ENCODE assay signal across 8 mouse cellular contexts in the genomic region with DNA sequence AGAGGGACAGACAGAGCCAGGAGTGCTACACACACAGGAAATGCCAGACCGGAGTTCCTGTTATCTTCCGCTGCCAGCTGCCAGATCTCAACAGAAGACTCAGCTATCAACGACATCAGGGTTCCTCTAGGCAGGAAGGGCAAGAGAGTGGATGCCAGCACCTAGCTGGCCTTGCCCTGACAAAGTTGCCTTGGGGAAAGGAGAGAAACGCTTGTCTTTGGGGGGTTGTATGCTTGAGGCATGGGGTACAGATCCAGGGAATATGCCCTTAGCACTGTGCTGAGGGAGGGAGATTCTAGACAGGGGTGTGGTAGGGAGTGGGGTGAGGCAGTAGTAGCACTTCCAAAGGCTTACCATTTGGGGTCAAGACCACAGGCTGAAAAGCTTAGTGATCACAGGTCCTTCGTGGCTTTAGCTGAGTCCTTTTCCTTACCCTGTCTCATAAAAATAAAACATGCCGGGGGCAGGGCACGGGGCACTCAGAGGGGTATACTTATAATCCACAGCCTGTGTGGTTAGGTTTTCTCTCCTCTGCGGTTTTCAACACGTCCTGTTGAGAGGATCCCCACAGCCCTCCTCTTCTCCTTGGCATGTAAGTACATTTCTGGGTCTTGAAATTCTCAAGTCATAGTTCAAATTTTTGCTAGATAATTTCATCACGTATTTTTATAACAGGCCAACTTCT. TPM values are rescaled to one million over a fixed set of nuclear protein-coding genes. Genes with fewer than 3 reads are reported as not detected.
DNase-seq lines count a peak whose midpoint lies in the region; ATAC-seq and TF ChIP-seq lines count a peak whose summit lies in the region.

No protein-coding gene starts in this region.

- no peak for TF ChIP-seq CTCF in cerebellum, adult 2 months (IDR thresholded peaks at IDR 0.05; ENCODE audit: borderline replicate concordance, insufficient read depth, low read depth, low read length)

- H3K9me3 ChIP-seq in liver, embryonic 11.5 days (ENCODE audit: control insufficient read depth, low read length), result no peaks in the 10 kb centered on the region

- 0 out of 2 replicates have a peak overlapping the region, but pooled peaks have one; percentile 17 for H3K9ac ChIP-seq in liver, embryonic 11.5 days (ENCODE audit: low read depth, low read length)

- peak; percentile 77 for ATAC-seq in liver, embryonic 11.5 days (replicated peaks; ENCODE audit: low FRiP score)

- TF ChIP-seq POLR2A in cerebellum, adult 2 months (IDR thresholded peaks at IDR 0.05; ENCODE audit: borderline replicate concordance, insufficient read depth, low read length), result no peak

- intact Hi-C loops in heart, postnatal 36 days (cut with DNase I), result loop anchor here (5.0 kb wide), 1 partner anchor 52 kb away; a partner anchor contains a TSS

- peak; percentile 36 to 50 for DNase-seq in heart, adult 18-20 months
- DNase-seq in heart, postnatal 36 days, result no peak
- DNase-seq in c-Kit-negative CD71-positive TER-119-positive erythroid progenitor cells, embryonic 14.5 days (ENCODE audit: low read depth, low spot score), result peak; percentile 85
- peak; percentile 67 for DNase-seq in liver, embryonic 11.5 days (ENCODE audit: low spot score)
- DNase-seq in spleen, adult 12 weeks (ENCODE audit: low spot score), result peak; percentile 44
- no peak for DNase-seq in retina, embryonic 14.5 days (ENCODE audit: low spot score)
- DNase-seq in cerebellum, adult 2 months, result no peak
- DNase-seq in adrenal gland, adult 2 months, result no peak

- peaks cover 52% of the 10 kb centered on the region for H3K4me1 ChIP-seq in liver, embryonic 11.5 days (replicated peaks; ENCODE audit: control insufficient read depth, insufficient read depth, low read length)
- no peaks in the 10 kb centered on the region; the same call in 1 of the 2 replicates for H3K4me1 ChIP-seq in cerebellum, adult 2 months (ENCODE audit: control insufficient read depth, insufficient read depth, low read length)

- H3K36me3 ChIP-seq in liver, embryonic 11.5 days (ENCODE audit: control insufficient read depth, insufficient read depth, low read length), result no peaks in the 10 kb centered on the region

- H3K4me3 ChIP-seq in liver, embryonic 11.5 days (ENCODE audit: low read depth, low read length), result no peak overlapping the region
- H3K4me3 ChIP-seq in cerebellum, adult 2 months (replicated peaks; ENCODE audit: insufficient read depth, low read depth, low read length), result no peak overlapping the region

- WGBS in liver, embryonic 11.5 days, result 34% methylated on average over 10 of the region's 10 CpGs
- WGBS in cerebellum, adult 2 months, result 84% methylated on average over 10 of the region's 10 CpGs

- H3K27ac ChIP-seq in liver, embryonic 11.5 days (ENCODE audit: low read depth, low read length), result peak overlapping the region; percentile 84
- no peak overlapping the region for H3K27ac ChIP-seq in cerebellum, adult 2 months (ENCODE audit: insufficient read depth, low read length)

- H3K27me3 ChIP-seq in liver, embryonic 11.5 days (replicated peaks; ENCODE audit: control insufficient read depth, insufficient read depth, low read length), result no peaks in the 10 kb centered on the region
- no peaks in the 10 kb centered on the region for H3K27me3 ChIP-seq in cerebellum, adult 2 months (ENCODE audit: control insufficient read depth, insufficient read depth, low read length)

- H3K4me2 ChIP-seq in liver, embryonic 11.5 days, result peak overlapping the region; percentile 99

RNA-seq across cellular contexts. Expression of a gene that starts 1.1 kb away (rescaled TPM):
- total RNA-seq in heart, adult 18-20 months (2021), result 100 to 1,000 TPM; 121 to 129 TPM
- 100 to 1,000 TPM; 128 to 159 TPM for total RNA-seq in heart, postnatal 36 days (2021)
- polyA plus RNA-seq in liver, embryonic 11.5 days (2014; fragmentation: Nextera tagmentation; extraction: Ambion mirVana), result 26.2 and 28.7 TPM in 2 replicates
- polyA plus RNA-seq in cerebellum, adult 2 months (2012; rRNA removed), result 33.9 and 34.5 TPM in 2 replicates
- 10 to 100 TPM; 19.9 to 34.0 TPM for total RNA-seq in adrenal gland, adult 2 months (2021)
- polyA plus RNA-seq in adrenal gland, adult 2 months (2012; rRNA removed), result 25.1 and 39.2 TPM in 2 replicates

RNA-seq across cellular contexts. Expression of a gene that starts 51.9 kb away (rescaled TPM):
- total RNA-seq in heart, adult 18-20 months (2021), result 10 to 100 TPM; 42.4 to 46.6 TPM
- total RNA-seq in heart, postnatal 36 days (2021), result 10 to 100 TPM; 55.0 to 67.6 TPM
- polyA plus RNA-seq in liver, embryonic 11.5 days (2014; fragmentation: Nextera tagmentation; extraction: Ambion mirVana), result 13.3 and 14.0 TPM in 2 replicates
- polyA plus RNA-seq in cerebellum, adult 2 months (2012; rRNA removed), result 147 and 148 TPM in 2 replicates
- 10 to 100 TPM; 60.0 to 62.2 TPM for total RNA-seq in adrenal gland, adult 2 months (2021)
- polyA plus RNA-seq in adrenal gland, adult 2 months (2012; rRNA removed), result 27.4 and 34.4 TPM in 2 replicates

Comparison
In these comparisons a context has a peak if more than half of its experiments do, and no peak if none do; other contexts are left out.
1. DNase-seq: peak in heart, adult 18-20 months (2 of 2), c-Kit-negative CD71-positive TER-119-positive erythroid progenitor cells, embryonic 14.5 days (single experiment), liver, embryonic 11.5 days (single experiment) and spleen, adult 12 weeks (single experiment); none in heart, postnatal 36 days (0 of 2), retina, embryonic 14.5 days (single experiment), cerebellum, adult 2 months (0 of 2) and adrenal gland, adult 2 months (single experiment).